Mouse (Mus musculus): Measurements from ENCODE around the gene Pex3. TPM values are rescaled to one million over a fixed set of nuclear protein-coding genes. Genes with fewer than 3 reads are reported as not detected.

Gene Pex3
- polyA plus RNA-seq (2012; rRNA removed): 27.3 and 28.5 TPM in 2 replicates

GRCm38 (mm10) chr10:13552646-13553497 is at the start of gene Pex3, which contains the start of gene Adat2:
TSS of gene Pex3 (minus strand) at chr10:13553142.
TSS of gene Adat2 (plus strand) at chr10:13552894.

DNA sequence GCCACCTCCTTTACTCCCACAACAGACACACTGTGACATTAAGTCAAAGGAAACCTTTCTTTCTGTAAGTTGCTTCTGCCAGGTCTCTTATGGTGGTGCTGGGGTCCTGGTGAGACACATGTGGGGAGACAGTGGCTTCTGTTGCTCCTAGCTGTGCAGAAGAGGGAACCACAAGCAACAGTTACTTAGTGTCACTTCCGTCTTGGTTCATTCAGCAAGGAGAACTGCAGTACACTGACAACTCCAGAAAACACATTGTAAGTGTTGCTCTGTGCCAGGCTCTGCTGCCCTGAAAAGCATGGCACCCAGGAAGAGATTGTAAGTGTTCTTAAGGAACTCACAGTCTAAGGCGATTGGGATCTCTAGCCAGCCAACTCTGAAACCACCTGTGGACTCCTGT is 53.6 kb downstream of the Pex3 start, which contains the start of gene Fuca2:
Gene Fuca2, plus strand, starts transcription at position 210 of the 400 bp plus-strand sequence.

Other genes with a start within 250 kb of the Pex3 start
- 5.8 and 8.2 TPM in 2 replicates for gene Phactr2, start 78.7 kb downstream of the Pex3 start, polyA plus RNA-seq (2012; rRNA removed)
- gene Fuca2, start 53.6 kb downstream of the Pex3 start, polyA plus RNA-seq (2012; rRNA removed): 14.3 and 21.0 TPM in 2 replicates
- gene Adat2, start 248 bp downstream of the Pex3 start, polyA plus RNA-seq (2012; rRNA removed): 6.8 and 8.4 TPM in 2 replicates

All from central nervous system, embryonic 14 days (tissue).